Mouse (Mus musculus): ENCODE data around the gene Ndufa3. TPM values are rescaled to one million over a fixed set of nuclear protein-coding genes. Genes with fewer than 3 reads are reported as not detected.
"Not testable (repeated sequence)": the region's sequence is repeated elsewhere in the genome, so short reads cannot be mapped to it uniquely, and the experiment has no call there.

Gene Ndufa3
- 637 and 674 TPM in 2 replicates for polyA plus RNA-seq (2015; fragmentation: Nextera tagmentation; extraction: Ambion mirVana)

DNA sequence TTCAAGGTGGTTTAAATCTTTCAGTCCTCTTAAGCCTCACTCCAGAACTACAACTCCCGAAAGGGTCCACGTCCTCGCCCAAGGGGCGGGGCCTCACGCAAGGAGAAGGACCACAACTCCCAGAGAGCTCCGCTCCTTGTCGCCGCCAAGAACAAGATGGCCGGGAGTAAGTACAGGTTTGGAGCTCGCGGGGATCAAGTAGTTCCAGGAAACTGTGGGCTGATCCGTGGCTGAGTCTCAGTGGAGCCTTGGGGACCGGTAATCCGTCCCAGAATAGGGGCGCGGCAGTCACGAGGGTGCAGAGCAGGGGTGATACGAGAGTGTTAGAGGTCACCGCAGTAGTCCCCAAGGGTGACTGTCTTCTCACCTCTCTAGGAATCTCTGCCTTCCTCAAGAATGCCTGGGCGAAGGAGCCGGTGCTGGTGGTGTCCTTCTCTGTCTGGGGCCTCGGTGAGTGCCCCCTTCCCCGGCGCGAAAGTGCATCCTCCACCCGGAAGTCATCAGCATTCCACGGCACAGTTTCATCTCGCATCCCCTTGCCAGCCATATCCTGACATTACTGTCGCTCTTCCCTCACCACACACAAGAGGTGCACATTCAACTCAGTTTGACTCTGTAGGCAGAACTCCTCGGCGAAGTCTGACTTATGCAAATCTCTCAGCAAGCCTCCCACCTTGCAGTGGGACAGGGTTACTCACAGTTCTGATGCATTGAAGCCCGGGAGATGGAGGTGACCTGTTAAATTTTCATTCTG, at the start of gene Ndufa3:
TSS of gene Ndufa3 (plus strand) at position 132 of the 754 bp plus-strand sequence.
- 2% methylated on average over 30 of the region's 32 CpGs for WGBS
- Histone ChIP-seq H3K9ac (ENCODE audit: low read depth, low read length) (peak within 1 kb of the TSS; percentile 79), H3K4me2 (ENCODE audit: low read length) (peak within 1 kb of the TSS; percentile 60), H3K27me3 (ENCODE audit: insufficient read depth, low read length) (no peaks in the 10 kb centered on the region), H3K36me3 (ENCODE audit: insufficient read depth, low read length) (peaks cover 27% of the 10 kb centered on the region), H3K9me3 (replicated peaks; ENCODE audit: low read length) (no peaks in the 10 kb centered on the region), H3K4me3 (replicated peaks; ENCODE audit: low read depth, low read length) (peak within 1 kb of the TSS; percentile 89), H3K4me1 (replicated peaks; ENCODE audit: insufficient read depth, low read length) (no peaks in the 10 kb centered on the region), H3K27ac (peak within 1 kb of the TSS; percentile 81)
- ATAC-seq (replicated peaks; ENCODE audit: low FRiP score, low read depth) (peak; percentile 96), DNase-seq (ENCODE audit: low spot score) (peak; percentile 95)
- TF ChIP-seq CTCF (IDR thresholded peaks at IDR 0.05; ENCODE audit: low read depth): no peak

DNA sequence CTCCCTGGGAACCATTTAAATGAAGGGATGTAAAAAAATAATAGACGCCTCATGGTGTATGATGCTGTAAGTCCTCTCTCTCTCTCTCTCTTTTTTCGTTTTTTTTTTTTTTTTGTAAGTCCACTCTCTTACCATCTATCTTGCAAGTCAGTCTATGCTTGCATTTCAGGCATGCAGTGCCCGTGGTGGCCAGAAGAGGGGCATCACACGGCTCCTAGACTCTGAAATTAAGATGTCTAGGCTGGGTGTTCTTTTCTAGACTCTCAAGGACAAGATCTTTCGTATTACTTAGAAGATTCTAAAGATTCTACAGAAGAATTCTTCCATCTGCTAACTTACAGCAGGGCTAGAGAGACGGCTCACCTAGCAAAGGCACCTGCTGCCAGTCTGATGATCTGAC, 47.4 kb upstream of the Ndufa3 start:
- Histone ChIP-seq H3K36me3 (ENCODE audit: insufficient read depth, low read length) (no peaks in the 10 kb centered on the region), H3K4me1 (replicated peaks; ENCODE audit: insufficient read depth, low read length) (no peaks in the 10 kb centered on the region), H3K27me3 (ENCODE audit: insufficient read depth, low read length) (no peaks in the 10 kb centered on the region), H3K4me2 (ENCODE audit: low read length) (no peak overlapping the region), H3K4me3 (replicated peaks; ENCODE audit: low read depth, low read length) (no peak overlapping the region), H3K9me3 (replicated peaks; ENCODE audit: low read length) (no peaks in the 10 kb centered on the region), H3K9ac (ENCODE audit: low read depth, low read length) (no peak overlapping the region), H3K27ac (no peak overlapping the region)
- no peak for TF ChIP-seq CTCF (IDR thresholded peaks at IDR 0.05; ENCODE audit: low read depth)
- 67% methylated on average over 6 of the region's 6 CpGs for WGBS
- ATAC-seq (replicated peaks; ENCODE audit: low FRiP score, low read depth) (no peak), DNase-seq (ENCODE audit: low spot score) (no peak)

DNA sequence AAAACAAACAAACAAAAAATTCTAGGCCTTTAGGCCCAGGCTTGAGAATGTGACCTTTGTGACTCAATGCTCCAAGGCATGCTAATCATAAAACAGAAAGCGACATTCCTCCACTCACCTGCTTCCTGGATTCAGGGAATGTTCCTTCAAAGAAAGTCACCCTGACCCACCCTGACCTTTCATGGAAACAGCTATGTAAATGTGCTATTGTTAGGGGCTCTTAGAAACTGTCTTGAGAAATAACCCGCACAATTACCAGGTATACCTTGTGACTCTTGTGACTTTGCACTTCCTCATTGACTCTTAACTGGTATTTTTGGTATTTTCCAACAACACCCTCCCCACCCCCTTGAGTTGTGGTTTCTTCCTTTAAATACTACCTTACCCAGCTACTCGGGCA, 46.6 kb upstream of the Ndufa3 start:
- H3K36me3 ChIP-seq (ENCODE audit: insufficient read depth, low read length); H3K27me3 ChIP-seq (ENCODE audit: insufficient read depth, low read length); DNase-seq (ENCODE audit: low spot score); ATAC-seq (replicated peaks; ENCODE audit: low FRiP score, low read depth); H3K4me1 ChIP-seq (replicated peaks; ENCODE audit: insufficient read depth, low read length); H3K27ac ChIP-seq; H3K9ac ChIP-seq (ENCODE audit: low read depth, low read length); H3K4me3 ChIP-seq (replicated peaks; ENCODE audit: low read depth, low read length); H3K4me2 ChIP-seq (ENCODE audit: low read length); H3K9me3 ChIP-seq (replicated peaks; ENCODE audit: low read length): not testable (repeated sequence)
- 82% methylated on average over 3 of the region's 3 CpGs for WGBS

- no peak overlapping the region for H3K4me3 ChIP-seq (replicated peaks; ENCODE audit: low read depth, low read length)
- no peak overlapping the region for H3K4me2 ChIP-seq (ENCODE audit: low read length)
- no peak for DNase-seq (ENCODE audit: low spot score)
- 77% methylated on average over 1 of the region's 1 CpGs for WGBS
- no peaks in the 10 kb centered on the region for H3K4me1 ChIP-seq (replicated peaks; ENCODE audit: insufficient read depth, low read length)
- H3K9me3 ChIP-seq (replicated peaks; ENCODE audit: low read length): no peaks in the 10 kb centered on the region
- no peak overlapping the region for H3K9ac ChIP-seq (ENCODE audit: low read depth, low read length)
- TF ChIP-seq CTCF (IDR thresholded peaks at IDR 0.05; ENCODE audit: low read depth): no peak
- H3K27me3 ChIP-seq (ENCODE audit: insufficient read depth, low read length): no peaks in the 10 kb centered on the region
- no peak for ATAC-seq (replicated peaks; ENCODE audit: low FRiP score, low read depth)
- H3K27ac ChIP-seq: no peak overlapping the region
- H3K36me3 ChIP-seq (ENCODE audit: insufficient read depth, low read length): no peaks in the 10 kb centered on the region
Observed at GRCm38 (mm10) chr7:3571847-3572246, 45.3 kb upstream of the Ndufa3 start.

DNA sequence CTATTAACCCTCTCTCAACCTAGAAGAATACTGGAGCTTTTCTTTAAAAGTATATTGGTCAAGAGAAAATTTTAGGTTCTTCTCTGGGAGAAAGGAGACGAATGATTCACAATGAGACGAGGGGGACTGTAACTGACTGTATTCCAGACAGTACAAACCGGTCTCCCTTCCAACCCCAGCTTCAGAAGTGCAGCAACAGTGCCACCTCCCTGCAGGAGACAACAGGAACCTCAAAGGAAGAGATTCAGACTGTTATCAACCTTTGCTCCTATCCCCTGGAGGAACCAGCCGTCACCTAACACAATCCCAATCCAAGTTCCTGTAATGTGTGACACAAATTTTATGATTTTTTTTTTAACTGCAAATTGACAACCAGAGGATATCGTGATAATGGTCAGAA, 43.0 kb upstream of the Ndufa3 start:
- 50% methylated on average over 5 of the region's 5 CpGs for WGBS

DNA sequence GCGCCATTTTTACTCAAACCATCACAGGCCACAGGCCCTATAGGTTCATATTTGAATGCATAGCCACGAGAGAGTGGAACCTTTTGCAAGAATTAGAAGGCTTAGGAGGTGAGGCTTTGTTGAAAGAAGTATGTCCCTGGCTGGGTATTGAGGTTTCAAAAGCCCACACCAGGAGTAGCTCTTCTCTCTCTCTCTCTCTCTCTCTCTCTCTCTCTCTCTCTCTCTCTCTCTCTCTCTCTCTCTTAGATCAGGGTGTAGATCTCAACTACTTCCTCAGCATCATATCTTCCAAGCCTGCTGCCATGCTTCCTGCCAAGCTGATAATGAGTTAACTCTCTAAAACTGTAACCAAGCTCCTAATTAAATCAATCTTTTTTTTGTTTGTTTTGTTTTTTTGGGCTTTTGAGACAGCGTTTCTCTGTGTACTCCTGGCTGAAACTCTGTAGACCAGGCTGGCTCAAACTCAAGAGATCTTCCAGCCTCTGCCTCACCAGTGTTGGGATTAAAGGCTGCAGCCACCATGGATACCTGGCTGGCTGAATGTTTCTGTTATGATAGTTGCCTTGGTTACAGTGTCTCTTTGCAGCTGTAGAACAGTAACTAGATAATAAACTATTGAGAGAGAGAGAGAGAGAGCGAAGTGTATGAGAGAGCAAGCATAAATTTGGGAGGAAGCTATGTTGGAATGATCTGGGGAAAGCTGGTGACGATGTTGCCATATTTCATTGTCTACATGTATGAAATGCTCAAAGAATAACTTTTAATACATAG, 40.6 kb upstream of the Ndufa3 start:
- no peak overlapping the region for H3K9ac ChIP-seq (ENCODE audit: low read depth, low read length)
- H3K27me3 ChIP-seq (ENCODE audit: insufficient read depth, low read length): no peaks in the 10 kb centered on the region
- ATAC-seq (replicated peaks; ENCODE audit: low FRiP score, low read depth) (no peak), DNase-seq (ENCODE audit: low spot score) (no peak)
- no peak overlapping the region for H3K27ac ChIP-seq
- TF ChIP-seq CTCF (IDR thresholded peaks at IDR 0.05; ENCODE audit: low read depth): no peak
- no peaks in the 10 kb centered on the region for H3K9me3 ChIP-seq (replicated peaks; ENCODE audit: low read length)
- H3K36me3 ChIP-seq (ENCODE audit: insufficient read depth, low read length): no peaks in the 10 kb centered on the region
- 78% methylated on average over 5 of the region's 5 CpGs for WGBS
- no peak overlapping the region for H3K4me2 ChIP-seq (ENCODE audit: low read length)
- H3K4me3 ChIP-seq (replicated peaks; ENCODE audit: low read depth, low read length): no peak overlapping the region
- no peaks in the 10 kb centered on the region for H3K4me1 ChIP-seq (replicated peaks; ENCODE audit: insufficient read depth, low read length)

More for the DNA sequence above, 43.0 kb upstream of the Ndufa3 start:
- no peaks in the 10 kb centered on the region for H3K9me3 ChIP-seq (replicated peaks; ENCODE audit: low read length)
- no peaks in the 10 kb centered on the region for H3K4me1 ChIP-seq (replicated peaks; ENCODE audit: insufficient read depth, low read length)
- no peak overlapping the region for H3K9ac ChIP-seq (ENCODE audit: low read depth, low read length)
- H3K27me3 ChIP-seq (ENCODE audit: insufficient read depth, low read length): no peaks in the 10 kb centered on the region
- TF ChIP-seq CTCF (IDR thresholded peaks at IDR 0.05; ENCODE audit: low read depth): peak; percentile 22; the same call in 1 of the 2 replicates
- no peak overlapping the region for H3K4me2 ChIP-seq (ENCODE audit: low read length)
- H3K4me3 ChIP-seq (replicated peaks; ENCODE audit: low read depth, low read length): no peak overlapping the region
- H3K36me3 ChIP-seq (ENCODE audit: insufficient read depth, low read length): no peaks in the 10 kb centered on the region
- H3K27ac ChIP-seq: no peak overlapping the region
- DNase-seq (ENCODE audit: low spot score) (no peak), ATAC-seq (replicated peaks; ENCODE audit: low FRiP score, low read depth) (no peak)
